Mouse (Mus musculus): ENCODE measurements at regions not wholly inside any gene's neighbourhood (a gene's known extent, or its start where the extent isn't known, plus 50 kb on each side); places are given as distances from the start of the nearest gene placed in this dataset.

GRCm38 (mm10) chr9:67617341-67618217 lies 58.1 kb upstream of the Tln2 start:
- no peaks in the 10 kb centered on the region for H3K9me3 ChIP-seq (ENCODE audit: control insufficient read depth, low read length)
- no peak for TF ChIP-seq EP300 (IDR thresholded peaks at IDR 0.05; ENCODE audit: low read depth)
- no peak for TF ChIP-seq CTCF (IDR thresholded peaks at IDR 0.05; ENCODE audit: low read depth)
- WGBS (ENCODE audit: insufficient replicate concordance), result 56% methylated on average over 14 of the region's 14 CpGs
- H3K27me3 ChIP-seq (ENCODE audit: control insufficient read depth, insufficient read depth, low read length), result no peaks in the 10 kb centered on the region
- H3K27ac ChIP-seq, result no peak overlapping the region
- DNase-seq (ENCODE audit: low read depth in 3 of 3, low spot score in 3 of 3) (no peak), ATAC-seq (ENCODE audit: insufficient read depth) (no peak)
- no peak overlapping the region for H3K4me2 ChIP-seq (ENCODE audit: low read depth)
- no peaks in the 10 kb centered on the region for H3K36me3 ChIP-seq (replicated peaks; ENCODE audit: control insufficient read depth, insufficient read depth, low read depth)
- H3K4me1 ChIP-seq (replicated peaks; ENCODE audit: control insufficient read depth in 2 of 2, insufficient read depth in 2 of 2, low read length in 1 of 2), result peaks cover 0 to 4% of the 10 kb centered on the region in 2 experiments; a peak in 1 of 4 replicates
- no peak overlapping the region for H3K9ac ChIP-seq (replicated peaks)
- H3K4me3 ChIP-seq (ENCODE audit: insufficient read depth in 1 of 2, low read depth in 2 of 2, low read length in 2 of 2), result no peak overlapping the region

- WGBS (ENCODE audit: insufficient replicate concordance), result 50% methylated on average over 3 of the region's 3 CpGs
- ATAC-seq (ENCODE audit: insufficient read depth) (no peak), DNase-seq (ENCODE audit: low read depth in 3 of 3, low spot score in 3 of 3) (no peak)
- TF ChIP-seq EP300 (IDR thresholded peaks at IDR 0.05; ENCODE audit: low read depth) (no peak), CTCF (IDR thresholded peaks at IDR 0.05; ENCODE audit: low read depth) (no peak)
- H3K27me3 ChIP-seq (ENCODE audit: control insufficient read depth, insufficient read depth, low read length), result no peaks in the 10 kb centered on the region
- H3K4me3 ChIP-seq (ENCODE audit: insufficient read depth in 1 of 2, low read depth in 2 of 2, low read length in 2 of 2), result no peak overlapping the region
- H3K9me3 ChIP-seq (ENCODE audit: control insufficient read depth, low read length), result no peaks in the 10 kb centered on the region
- H3K9ac ChIP-seq (replicated peaks), result no peak overlapping the region
- no peaks in the 10 kb centered on the region for H3K36me3 ChIP-seq (replicated peaks; ENCODE audit: control insufficient read depth, insufficient read depth, low read depth)
- no peak overlapping the region for H3K27ac ChIP-seq
- peaks cover 0 to 4% of the 10 kb centered on the region in 2 experiments; a peak in 1 of 4 replicates for H3K4me1 ChIP-seq (replicated peaks; ENCODE audit: control insufficient read depth in 2 of 2, insufficient read depth in 2 of 2, low read length in 1 of 2)
- no peak overlapping the region for H3K4me2 ChIP-seq (ENCODE audit: low read depth)
These were observed 61.4 kb upstream of the Tln2 start for GRCm38 (mm10) chr9:67620945-67621344.

- 42% methylated on average over 2 of the region's 2 CpGs for WGBS (ENCODE audit: insufficient replicate concordance)
- no peak for ATAC-seq (ENCODE audit: insufficient read depth)
- Histone ChIP-seq H3K4me2 (ENCODE audit: low read depth) (no peak overlapping the region), H3K36me3 (replicated peaks; ENCODE audit: control insufficient read depth, insufficient read depth, low read depth) (no peaks in the 10 kb centered on the region), H3K27me3 (ENCODE audit: control insufficient read depth, insufficient read depth, low read length) (peaks cover 8% of the 10 kb centered on the region), H3K9me3 (ENCODE audit: control insufficient read depth, low read length) (no peaks in the 10 kb centered on the region), H3K4me1 (replicated peaks; ENCODE audit: control insufficient read depth in 2 of 2, insufficient read depth in 2 of 2, low read length in 1 of 2) (peaks cover 0 to 5% of the 10 kb centered on the region in 2 experiments; a peak in 1 of 4 replicates), H3K4me3 (ENCODE audit: insufficient read depth in 1 of 2, low read depth in 2 of 2, low read length in 2 of 2) (no peak overlapping the region), H3K27ac (no peak overlapping the region), H3K9ac (replicated peaks) (no peak overlapping the region)
- no peak for DNase-seq (ENCODE audit: low read depth in 3 of 3, low spot score in 3 of 3)
- no peak for TF ChIP-seq CTCF (IDR thresholded peaks at IDR 0.05; ENCODE audit: low read depth)
- no peak for TF ChIP-seq EP300 (IDR thresholded peaks at IDR 0.05; ENCODE audit: low read depth)
These were observed 67.7 kb upstream of the Tln2 start for GRCm38 (mm10) chr9:67627196-67627595.

DNA sequence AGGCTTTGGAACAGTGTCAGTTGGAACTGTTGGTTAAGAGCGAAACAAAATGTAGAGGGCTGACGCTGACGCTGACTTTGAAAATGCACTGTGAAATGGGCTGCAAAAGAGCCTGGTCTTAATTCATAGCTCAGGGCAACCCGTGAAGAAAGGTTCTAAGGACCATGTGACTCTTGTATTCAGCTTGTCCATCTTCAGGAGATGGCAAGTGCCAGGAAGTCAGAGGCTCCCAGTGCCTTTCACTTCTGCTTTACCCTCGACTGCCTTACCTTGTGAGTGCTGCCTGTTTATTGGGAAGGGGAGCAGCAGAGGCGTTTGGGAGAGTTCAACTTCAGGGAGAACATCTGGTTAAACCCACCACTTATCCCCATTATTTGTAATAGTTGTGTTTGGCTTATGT lies 70.1 kb upstream of the Tln2 start:
- no peak overlapping the region for H3K27ac ChIP-seq
- H3K4me2 ChIP-seq (ENCODE audit: low read depth), result peak overlapping the region; percentile 22; the same call in 1 of the 2 replicates
- H3K4me1 ChIP-seq (replicated peaks; ENCODE audit: control insufficient read depth in 2 of 2, insufficient read depth in 2 of 2, low read length in 1 of 2), result peaks cover 0 to 5% of the 10 kb centered on the region in 2 experiments; a peak in 1 of 4 replicates
- H3K4me3 ChIP-seq (ENCODE audit: insufficient read depth in 1 of 2, low read depth in 2 of 2, low read length in 2 of 2), result no peak overlapping the region; a peak in 1 of 4 replicates
- ATAC-seq (ENCODE audit: insufficient read depth) (no peak), DNase-seq (ENCODE audit: low read depth in 3 of 3, low spot score in 3 of 3) (no peak)
- H3K36me3 ChIP-seq (replicated peaks; ENCODE audit: control insufficient read depth, insufficient read depth, low read depth), result no peaks in the 10 kb centered on the region
- no peaks in the 10 kb centered on the region for H3K9me3 ChIP-seq (ENCODE audit: control insufficient read depth, low read length)
- TF ChIP-seq EP300 (IDR thresholded peaks at IDR 0.05; ENCODE audit: low read depth) (no peak), CTCF (IDR thresholded peaks at IDR 0.05; ENCODE audit: low read depth) (no peak)
- no peak overlapping the region for H3K9ac ChIP-seq (replicated peaks)
- WGBS (ENCODE audit: insufficient replicate concordance), result 12% methylated on average over 6 of the region's 6 CpGs
- peaks cover 29% of the 10 kb centered on the region for H3K27me3 ChIP-seq (ENCODE audit: control insufficient read depth, insufficient read depth, low read length)

DNA sequence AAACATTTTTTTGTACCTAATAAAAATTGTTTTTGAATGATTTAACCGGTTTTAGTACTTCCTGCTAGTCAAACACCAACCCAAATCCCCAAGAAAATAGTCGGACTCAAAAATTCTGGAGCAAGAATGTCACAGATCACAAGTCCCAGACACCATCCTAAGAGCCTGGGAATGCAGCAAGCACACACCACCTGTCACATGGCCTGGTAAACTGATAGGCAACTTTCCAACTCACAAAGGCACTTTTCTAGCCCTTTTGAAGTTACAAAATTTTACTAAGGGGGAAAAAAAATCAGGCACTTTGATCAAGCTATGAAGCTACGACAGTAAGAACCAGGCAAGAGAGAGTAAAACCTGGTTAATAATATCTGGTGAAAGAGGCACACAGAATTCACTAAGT lies 70.7 kb upstream of the Tln2 start:
- Histone ChIP-seq H3K27me3 (ENCODE audit: control insufficient read depth, insufficient read depth, low read length) (peaks cover 29% of the 10 kb centered on the region), H3K9me3 (ENCODE audit: control insufficient read depth, low read length) (no peaks in the 10 kb centered on the region), H3K27ac (no peak overlapping the region), H3K9ac (replicated peaks) (no peak overlapping the region), H3K4me2 (ENCODE audit: low read depth) (no peak overlapping the region), H3K36me3 (replicated peaks; ENCODE audit: control insufficient read depth, insufficient read depth, low read depth) (no peaks in the 10 kb centered on the region), H3K4me3 (ENCODE audit: insufficient read depth in 1 of 2, low read depth in 2 of 2, low read length in 2 of 2) (no peak overlapping the region), H3K4me1 (replicated peaks; ENCODE audit: control insufficient read depth in 2 of 2, insufficient read depth in 2 of 2, low read length in 1 of 2) (peaks cover 0 to 5% of the 10 kb centered on the region in 2 experiments; a peak in 1 of 4 replicates)
- no peak for ATAC-seq (ENCODE audit: insufficient read depth)
- 35% methylated on average over 3 of the region's 3 CpGs for WGBS (ENCODE audit: insufficient replicate concordance)
- no peak for TF ChIP-seq EP300 (IDR thresholded peaks at IDR 0.05; ENCODE audit: low read depth)
- TF ChIP-seq CTCF (IDR thresholded peaks at IDR 0.05; ENCODE audit: low read depth), result no peak
- no peak for DNase-seq (ENCODE audit: low read depth in 3 of 3, low spot score in 3 of 3)
